Mouse (Mus musculus) thymus, adult 2 months (tissue): ENCODE data around the gene Fam49a.

Experiments used
- CTCF ChIP-seq: fragments of 200-500 bp; IDR thresholded peaks from 2 replicates; pipeline ENCODE4 v1.5.1; 2012; ENCODE audit warnings: mild to moderate bottlenecking, control low read depth, low read length, moderate library complexity, borderline replicate concordance; ENCODE audit not compliant: control insufficient read depth, poor library complexity, insufficient read depth; ENCODE audit errors: extremely low read depth
- POLR2A ChIP-seq: fragments of 200-500 bp; IDR thresholded peaks from 2 replicates; pipeline ENCODE4 v1.6.1; 2012; ENCODE audit warnings: mild to moderate bottlenecking, low read length, control low read depth, moderate library complexity; ENCODE audit not compliant: control insufficient read depth, poor library complexity, insufficient read depth; ENCODE audit errors: extremely low read depth

DNA sequence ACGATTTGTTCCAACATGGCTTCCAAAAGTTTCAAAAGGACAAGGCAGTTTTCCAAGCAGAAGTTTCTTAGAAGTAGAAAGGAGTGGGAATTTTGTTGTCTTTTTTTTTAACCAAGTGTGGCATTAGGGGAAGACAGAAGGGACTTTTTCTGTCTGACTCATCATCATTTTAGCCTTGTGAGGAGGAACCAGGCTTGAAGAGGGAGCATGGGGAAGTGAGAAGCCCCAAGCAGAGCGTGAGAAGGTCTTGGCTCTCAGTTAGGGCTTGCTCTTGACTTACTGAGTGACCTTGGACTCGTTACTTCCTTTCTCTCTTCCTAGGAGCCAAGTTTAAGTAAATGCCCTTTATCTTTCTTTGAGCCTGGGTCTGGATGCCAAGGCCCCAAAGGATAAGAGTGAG lies 8.6 kb downstream of the Fam49a start:
- TF ChIP-seq CTCF (no peak), POLR2A (no peak)
